Mouse (Mus musculus) heart, postnatal 25 days (tissue): ENCODE measurements at regions not wholly inside any gene's neighbourhood (a gene's known extent, or its start where the extent isn't known, plus 50 kb on each side); places are given as distances from the start of the nearest gene placed in this dataset.

ENCODE experiments used
- DNase-seq: peaks from one replicate; pipeline ENCODE4 v3.0.0; 2022; ENCODE audit warnings: low spot score
- intact Hi-C: fragments of 180-260 bp; cut with DNase I; formaldehyde crosslinking; loops from one replicate; pipeline ENCODE4 v1.15.1; 2025

DNA sequence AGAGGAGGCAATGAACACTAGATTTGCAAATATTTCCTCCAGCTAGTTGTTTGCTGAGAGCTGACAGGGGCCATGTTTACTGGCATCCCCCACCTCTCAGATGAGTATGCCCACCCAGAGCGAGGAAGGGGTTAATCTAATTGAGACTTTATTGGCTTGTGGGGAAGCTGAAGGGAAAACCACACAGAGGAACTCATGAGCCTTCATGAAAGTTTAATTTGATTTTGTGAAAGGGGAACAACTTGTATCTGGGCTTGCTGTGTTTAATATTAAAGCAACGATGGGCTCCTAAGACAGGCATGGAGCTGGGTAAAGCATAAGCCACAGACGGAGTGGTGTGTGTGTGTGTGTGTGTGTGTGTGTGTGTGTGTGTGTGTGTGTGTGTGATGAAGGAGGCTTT, 2146.2 kb upstream of the Lrrc6 start:
- intact Hi-C loops, result no loop called here
- no peak for DNase-seq

DNA sequence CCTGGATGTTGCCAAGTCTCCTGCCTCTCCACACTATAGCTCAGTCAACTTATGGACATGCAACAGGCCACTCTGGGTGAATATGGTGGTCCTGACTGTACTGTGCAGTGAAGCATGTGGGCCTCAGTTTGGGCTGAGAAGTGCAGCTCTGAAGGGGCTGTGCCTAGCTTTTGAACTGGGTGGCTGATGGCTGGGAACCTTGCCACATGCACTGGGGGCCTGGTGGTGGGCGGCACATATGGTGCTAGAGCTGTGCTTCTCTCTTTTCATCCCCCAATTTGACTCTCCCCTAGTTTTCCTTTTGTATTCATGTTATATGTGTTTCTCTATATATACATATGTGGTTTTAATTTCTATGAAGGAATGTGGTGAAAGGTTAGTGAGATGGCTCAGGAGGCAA, 2144.2 kb upstream of the Lrrc6 start:
- no peak for DNase-seq
- intact Hi-C loops, result no loop called here

DNA sequence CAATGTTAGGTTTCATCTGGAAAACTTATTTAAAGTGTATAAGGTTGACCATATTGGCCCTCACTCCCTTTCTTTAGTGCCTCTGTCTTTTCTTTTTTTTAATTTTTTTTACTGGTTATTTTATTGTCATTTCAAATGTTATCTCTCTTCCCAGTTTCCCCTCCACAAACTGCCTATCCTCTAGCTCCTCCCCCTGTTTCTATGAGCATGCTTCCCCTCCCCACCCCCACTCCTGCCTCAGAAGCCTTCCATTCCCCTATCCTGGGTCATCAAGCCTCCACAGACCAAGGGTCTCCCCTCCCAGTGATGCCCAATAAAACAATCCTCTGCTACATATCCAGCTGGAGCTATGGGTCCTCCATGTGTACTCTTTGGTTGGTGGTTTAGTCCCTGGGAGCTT, 2134.9 kb upstream of the Lrrc6 start:
- DNase-seq, result no peak
- intact Hi-C loops, result no loop called here

DNA sequence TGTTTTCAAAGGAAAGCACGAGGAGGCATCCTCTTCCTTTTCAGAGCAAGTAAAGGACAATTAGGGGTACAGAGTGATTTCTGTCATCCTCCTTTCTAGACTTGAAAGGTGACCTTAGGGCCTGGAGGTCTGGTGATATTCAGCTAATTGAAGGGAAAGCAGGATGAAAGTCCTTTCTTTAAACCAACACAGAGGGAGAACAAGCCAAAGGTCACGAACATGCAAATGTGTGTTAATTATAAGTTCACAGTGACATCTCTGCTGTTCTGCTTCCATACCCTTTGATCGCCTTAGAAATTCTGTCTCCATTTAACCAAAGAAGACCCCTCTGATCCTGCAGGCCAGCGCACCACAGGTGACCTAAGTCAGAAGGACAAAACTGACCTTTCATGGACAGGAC, 2126.3 kb upstream of the Lrrc6 start:
- intact Hi-C loops, result no loop called here
- DNase-seq, result no peak

DNA sequence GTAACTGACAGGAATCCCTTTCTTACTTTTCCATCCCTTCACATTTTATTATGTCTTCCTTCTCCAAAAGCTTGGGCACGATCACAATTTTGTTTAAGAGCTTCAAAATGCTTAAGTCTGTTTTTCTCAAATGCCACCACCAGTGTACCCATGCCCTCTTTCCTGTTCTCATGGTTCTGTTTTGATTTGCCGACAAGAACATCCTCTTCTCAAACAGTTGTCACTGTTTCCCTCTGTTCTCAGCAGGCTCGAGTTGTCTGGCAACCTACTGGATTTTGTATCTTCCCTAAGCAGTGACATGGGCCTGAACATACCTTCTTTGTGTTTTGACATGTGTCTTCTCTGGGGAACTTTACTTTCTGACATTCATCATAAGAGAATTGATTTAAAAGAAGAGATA, 2124.1 kb upstream of the Lrrc6 start:
- no peak for DNase-seq
- intact Hi-C loops, result no loop called here

DNA sequence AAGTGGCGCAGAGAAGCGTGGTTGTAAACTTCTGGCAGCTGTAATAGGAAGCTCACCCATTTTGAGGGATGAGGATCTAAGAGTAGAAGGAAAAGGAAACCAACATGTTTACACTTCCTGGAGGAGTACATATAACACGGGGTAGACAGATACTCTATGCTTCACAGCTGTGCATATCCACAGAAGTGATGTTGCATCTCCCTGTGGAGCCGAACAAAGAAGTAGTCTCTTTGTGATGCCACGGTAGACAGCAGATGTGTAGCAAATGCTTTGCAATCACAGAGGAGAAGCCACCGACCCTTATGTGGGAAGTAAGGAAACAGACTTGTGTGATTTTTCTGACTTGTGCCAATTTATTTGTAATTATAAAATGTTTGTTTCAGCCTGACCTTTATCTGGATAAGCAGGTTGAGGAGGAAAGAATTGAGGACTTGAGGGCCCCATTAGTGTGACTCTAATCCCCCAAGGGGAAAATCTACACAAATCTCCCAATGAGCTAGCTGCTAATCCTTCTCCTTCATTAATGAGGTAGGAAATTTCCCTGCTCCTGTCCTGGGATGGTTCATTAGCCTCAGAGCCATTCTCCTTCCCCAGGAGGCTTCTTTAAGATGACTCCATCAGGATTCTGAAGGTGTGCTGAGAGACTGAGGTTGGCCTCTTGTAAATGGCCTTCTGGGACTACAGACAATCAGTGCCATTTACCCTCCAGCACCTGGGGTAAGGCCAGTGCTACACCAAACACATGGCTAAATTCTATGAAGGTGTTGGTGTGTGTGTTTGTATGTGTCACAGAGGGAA, 2119.9 kb upstream of the Lrrc6 start:
- intact Hi-C loops, result no loop called here

DNA sequence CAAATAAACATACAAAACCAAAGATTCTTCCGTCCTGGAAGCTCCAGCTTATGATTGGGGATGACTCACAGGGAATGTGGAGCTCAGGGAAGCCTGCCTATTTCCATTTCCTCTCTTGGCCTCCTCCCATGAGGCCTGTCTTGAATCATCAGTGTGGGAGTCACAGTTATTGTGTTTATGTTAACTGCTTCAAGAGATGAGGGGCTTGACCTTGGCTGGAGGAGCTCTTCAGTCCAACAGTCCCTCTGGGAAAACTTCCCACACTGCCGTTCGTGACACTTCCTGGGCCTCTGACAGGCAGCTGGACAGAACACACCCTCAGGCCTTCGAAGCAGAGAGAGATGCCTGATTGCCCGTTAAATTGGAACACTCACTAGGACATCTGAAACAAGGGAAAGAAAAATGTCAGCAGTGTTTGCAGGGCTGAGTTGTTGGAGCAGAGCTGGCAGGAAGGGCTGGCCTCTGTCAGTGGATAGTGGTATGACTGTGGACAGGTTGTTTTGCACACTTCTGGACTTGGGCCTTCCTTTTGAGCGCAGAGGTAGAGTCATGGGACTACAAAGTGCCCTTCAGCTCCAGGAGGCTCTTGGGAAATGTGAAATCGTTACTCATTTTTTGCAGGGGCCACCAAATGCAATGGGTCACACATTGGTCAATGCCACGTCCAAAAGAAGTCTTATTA, 2105.5 kb upstream of the Lrrc6 start:
- intact Hi-C loops, result no loop called here
- peak; percentile 66 for DNase-seq

More for the DNA sequence above, 2119.9 kb upstream of the Lrrc6 start:
- no peak for DNase-seq

DNA sequence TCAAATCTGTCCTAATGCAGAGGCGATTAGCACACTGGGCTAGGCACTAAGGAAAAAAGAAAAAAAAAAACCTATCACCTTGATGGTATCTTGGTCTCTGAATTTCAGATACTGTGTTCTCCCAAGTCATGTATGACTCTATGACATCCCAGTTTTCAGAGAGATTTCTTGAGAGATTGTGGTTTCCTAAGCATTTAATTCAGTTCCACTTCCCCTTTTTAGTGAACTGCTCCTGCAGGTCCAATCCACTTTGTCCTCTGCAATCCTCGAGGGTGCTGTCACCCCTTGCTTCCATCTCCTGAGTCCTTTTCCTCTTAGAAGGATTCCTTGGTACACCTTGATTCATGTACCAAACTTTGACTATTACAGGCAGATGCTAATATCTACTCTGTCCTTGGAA, 2104.8 kb upstream of the Lrrc6 start:
- intact Hi-C loops, result no loop called here
- DNase-seq, result no peak

DNA sequence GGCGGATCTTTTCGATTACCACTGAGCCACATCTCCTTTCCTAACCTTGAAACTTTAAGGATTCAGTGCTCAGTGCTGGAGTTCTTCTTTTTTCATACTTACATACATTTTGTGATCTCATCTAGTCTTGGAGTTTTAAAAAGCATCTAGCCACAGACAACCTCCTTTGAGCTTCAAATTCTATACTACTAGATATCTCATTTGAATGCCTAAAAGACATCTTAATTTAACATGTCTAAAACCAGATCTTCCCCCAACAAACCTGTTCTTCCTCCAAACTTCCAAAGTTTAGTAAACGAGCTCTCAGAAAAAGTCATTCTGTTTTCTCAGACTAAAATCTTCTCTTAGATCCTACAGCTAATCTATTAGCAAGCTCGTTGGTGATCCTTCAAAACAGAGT, 2081.5 kb upstream of the Lrrc6 start:
- intact Hi-C loops, result no loop called here
- DNase-seq, result no peak

DNA sequence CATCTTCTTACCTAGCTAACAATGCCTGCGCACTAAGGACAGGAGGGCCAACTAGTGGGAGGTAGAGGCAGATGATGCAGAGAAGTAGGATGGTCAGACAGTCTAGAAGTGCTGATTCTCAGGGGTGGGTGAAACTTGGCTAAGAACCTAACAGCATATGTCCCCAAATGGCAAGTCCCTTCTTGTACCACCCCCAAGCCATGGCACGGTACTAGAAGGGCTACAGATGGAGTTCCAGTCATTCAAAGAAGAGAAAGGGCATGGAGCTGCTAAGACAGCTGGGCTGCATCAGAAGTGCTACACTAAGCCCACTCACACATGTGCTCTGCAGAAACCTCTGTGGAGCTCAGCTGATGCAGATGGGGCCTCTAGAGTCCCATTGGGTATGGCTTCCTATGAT, 2078.8 kb upstream of the Lrrc6 start:
- intact Hi-C loops, result no loop called here
- DNase-seq, result no peak

DNA sequence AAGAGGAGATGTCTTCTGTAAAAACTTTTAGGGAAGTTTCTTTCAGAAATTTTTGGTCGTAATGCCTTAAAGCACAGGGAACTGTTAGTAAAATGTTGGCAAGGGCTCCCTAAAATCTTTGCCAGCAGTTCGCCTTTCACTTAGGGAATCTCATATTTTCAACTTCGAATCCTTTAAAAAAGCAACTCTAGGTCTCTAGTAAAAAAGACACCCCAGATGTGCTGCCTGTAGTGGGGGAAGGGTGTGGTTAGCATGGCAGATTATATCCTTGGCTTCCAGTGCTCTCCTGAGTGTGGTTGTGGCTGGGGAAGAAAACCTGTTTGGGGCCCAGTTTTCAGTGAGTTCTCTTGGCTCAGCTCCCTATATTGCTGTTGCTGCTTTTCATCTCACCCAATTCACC, 2059.9 kb upstream of the Lrrc6 start:
- DNase-seq, result no peak
- intact Hi-C loops, result no loop called here

DNA sequence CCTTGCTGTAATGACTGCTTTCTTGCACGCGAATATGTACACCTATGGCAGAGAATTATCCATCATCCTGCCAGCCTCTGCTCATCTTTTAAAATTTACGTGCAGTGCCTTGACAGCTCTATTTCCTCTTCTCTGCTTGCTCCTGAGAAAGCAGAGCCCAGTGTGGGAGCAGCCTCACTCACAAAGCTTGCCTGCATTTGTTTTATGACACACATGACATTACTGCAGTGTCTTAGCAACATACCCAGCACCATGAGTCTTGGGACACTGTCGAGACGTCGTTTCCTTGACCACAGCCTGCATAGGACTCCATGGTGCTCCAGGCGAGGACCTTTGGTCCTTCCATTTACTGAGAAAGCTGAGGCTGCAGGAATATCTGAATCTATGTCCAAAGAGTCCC, 2055.4 kb upstream of the Lrrc6 start:
- intact Hi-C loops, result no loop called here
- no peak for DNase-seq

DNA sequence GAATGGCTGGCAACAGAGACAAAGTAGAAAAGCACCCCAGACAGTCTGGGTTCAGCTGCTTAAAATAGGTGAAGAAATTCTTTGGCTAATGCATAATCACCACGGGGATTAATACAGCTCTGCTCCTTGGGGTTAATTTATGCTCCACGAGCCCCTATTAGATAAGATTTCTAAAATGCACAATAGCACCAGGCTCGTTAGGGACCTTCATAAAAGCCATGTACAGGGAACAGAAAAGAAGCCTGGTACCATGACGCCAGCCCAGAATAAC, 2035.3 kb upstream of the Lrrc6 start:
- no peak for DNase-seq
- intact Hi-C loops, result no loop called here

DNA sequence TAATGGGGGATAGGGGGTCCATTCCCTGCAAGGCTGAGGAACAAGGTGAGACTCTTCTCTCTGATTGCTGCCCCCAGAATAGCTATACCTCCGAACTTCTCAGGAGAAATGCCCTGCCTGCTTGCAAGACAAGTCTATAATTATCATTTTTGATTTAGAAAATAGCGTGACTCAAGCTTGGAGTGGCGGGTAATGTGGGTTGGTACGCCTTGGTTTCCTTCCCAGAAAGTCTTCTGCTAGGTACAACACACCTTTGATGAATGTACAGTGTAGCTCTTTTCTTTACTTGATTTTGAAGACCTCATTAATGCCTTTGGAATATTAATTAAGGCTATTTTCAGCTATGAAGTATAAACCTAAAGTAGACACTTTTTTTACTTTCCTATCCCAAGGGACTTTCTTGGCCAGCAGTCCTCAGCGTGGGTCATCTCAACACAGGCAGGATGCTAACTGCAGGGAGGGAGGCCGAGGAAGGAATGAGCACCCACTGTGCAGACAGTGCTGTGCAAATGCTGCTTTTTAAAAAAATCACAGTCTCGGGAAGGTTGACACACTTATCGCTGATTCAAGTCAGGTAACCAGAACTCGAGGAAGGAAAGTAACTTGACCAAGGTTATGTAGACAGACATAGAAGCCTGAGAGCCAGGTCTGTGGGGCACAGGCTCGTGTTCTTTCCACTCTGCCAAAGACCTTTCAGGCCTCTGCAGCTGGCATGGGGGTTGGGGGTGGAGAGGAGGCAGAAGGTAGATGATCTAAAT, 2034.8 kb upstream of the Lrrc6 start:
- intact Hi-C loops, result no loop called here
- DNase-seq, result no peak

DNA sequence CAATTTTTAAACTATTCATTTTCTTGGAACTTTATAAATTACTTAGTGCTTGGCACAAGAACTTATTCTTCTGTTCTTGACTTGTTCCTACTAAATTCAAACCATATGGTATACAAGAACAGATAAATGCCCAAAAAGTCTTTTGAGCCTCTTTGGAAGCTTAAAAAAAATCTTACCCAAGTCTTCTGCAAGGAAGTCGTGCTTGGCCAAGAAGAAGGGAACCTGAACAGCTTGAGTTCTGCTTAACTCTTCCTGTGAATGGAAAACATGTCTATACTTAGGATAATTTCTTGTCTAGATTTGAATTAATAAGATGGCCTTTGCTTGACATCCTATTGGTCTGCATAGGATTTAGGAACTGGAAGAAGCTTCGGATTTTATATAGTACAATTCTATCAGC, 2020.0 kb upstream of the Lrrc6 start:
- intact Hi-C loops, result no loop called here
- DNase-seq, result no peak

DNA sequence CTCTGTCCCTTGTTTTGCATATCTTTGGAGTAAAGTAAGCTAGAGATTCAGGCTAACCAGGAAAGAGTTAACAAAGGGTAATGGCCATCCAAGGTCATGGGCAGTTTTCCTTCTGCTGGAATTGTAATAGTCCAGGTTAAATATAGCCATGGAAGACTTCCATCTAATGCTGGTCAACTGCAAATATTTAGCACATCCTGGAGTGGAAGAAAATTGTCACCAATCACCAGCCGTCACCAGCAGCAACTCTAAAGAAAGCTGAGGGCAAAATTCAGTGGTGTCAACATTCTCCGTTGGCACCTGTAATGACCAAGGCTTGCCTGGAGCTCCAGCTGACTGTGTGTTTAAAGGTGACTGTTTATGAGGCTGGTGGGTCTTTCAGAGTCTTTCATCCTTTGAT, 2011.7 kb upstream of the Lrrc6 start:
- intact Hi-C loops, result no loop called here
- DNase-seq, result no peak

DNA sequence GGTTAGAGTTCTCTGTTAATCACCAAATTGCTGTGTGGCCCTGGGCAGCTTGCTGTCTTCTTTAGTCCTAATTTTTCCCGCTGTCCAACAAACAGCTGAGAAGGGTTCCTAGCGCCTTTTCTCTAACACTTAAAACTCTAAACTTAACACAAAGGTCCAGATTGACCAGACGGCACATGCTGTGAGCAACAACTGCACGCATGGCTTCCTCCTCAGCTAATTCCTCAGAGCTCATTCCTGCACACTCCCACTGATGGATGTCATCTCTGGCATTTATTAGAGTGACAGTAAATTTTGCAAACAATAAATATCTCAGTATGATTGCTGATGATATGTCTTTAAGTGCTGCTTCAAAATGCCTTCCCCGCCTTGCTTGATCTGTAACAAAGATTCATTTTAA, 2007.5 kb upstream of the Lrrc6 start:
- no peak for DNase-seq
- intact Hi-C loops, result no loop called here

DNA sequence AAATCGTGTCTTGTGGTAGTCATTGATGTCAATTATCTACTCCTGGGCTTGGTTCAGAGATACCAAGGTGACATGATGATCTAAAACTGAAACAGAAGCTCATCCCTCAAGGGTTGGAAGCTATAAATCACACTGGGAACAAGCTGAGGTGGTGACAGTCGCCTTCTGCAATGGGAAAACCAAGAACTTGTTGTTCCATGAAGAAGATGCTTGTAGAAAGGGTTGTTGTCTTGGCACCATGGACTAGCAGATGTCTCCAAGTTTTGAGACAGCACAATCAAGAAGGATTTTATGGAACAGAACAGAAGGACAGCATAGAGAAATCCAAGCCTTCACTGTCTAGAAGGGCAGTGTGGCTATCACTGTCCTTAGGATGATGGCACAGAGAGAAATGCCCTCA, 2005.4 kb upstream of the Lrrc6 start:
- DNase-seq, result no peak
- intact Hi-C loops, result no loop called here

DNA sequence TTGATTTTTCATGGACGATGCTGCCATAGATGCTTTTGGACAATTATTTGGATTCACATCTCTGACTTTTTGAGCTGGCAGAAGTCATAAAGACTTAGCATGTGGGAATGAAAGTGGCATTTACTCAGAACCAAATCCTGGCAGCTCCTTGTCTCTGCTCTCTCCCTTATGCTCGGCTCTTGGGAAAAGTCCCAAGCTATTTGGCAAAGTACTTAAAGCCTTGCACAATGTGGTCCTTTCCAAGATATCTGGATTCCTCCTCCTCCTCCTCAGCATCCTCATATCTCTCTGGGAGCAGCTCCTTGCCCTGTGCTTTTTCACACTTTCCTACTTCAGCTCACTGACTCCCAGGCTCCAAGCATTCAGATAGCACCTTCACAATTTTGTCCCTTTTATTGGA, 1995.7 kb upstream of the Lrrc6 start:
- no peak for DNase-seq
- intact Hi-C loops, result no loop called here

DNA sequence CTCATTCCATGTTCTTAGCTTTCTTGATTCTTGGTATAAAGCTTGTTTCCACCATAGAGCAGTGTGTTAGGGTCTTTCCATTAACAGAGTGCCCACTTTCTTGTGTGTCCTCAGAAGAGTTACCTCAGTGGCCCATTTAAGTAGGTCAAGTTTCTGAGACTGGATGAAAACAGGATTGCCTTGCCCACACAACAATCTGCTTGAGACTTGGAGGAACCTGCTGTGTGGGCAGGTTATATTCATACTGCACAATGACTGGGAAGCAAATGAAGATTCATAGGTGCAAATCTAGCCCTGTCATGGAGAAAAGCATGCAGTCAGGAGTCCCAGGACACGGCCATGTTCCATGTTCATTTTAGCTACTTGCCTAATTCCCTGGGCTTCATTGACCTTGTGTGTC, 1984.1 kb upstream of the Lrrc6 start:
- intact Hi-C loops, result no loop called here
- DNase-seq, result no peak

DNA sequence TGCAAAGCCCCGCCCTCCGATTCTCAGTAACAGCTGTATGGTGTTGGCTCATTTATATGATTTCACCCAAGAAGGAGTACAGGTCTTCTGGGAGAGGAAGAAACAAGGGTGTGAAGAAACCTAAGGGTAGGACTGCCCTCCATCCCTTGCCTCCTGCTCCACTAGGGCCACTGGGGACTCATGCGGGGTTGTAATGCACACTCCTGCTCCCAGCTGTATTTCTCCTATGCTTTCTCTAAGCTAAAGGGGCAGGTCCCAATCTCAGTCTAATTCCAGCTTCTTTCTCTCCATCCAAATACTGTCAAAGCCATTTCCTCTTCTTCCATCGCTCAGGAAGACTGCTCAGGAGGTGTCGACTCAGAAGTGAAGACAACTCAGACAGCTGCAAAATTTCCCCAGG, 1977.0 kb upstream of the Lrrc6 start:
- intact Hi-C loops, result no loop called here
- DNase-seq, result no peak

DNA sequence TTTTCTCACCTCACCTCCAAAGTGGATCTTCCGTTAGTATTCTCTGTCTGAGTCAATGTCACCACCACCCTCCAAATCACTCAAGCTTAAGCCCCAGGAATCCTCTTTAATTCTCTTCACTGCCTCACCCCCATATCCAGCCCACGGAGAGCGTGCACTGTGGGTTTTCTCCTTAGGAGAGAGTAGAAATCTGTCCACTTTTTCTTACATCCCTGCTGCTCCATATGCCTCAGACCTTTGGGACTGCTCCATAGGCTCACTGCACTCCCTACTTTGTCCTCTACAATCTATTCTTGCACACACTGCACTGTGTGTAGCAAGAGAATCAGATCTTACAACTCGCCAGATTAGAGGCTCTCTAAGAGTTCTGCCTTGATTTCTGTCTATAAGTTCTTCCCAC, 1971.2 kb upstream of the Lrrc6 start:
- intact Hi-C loops, result no loop called here
- DNase-seq, result no peak
